Mouse (Mus musculus): ENCODE data around the gene Lrrc8d.
A peak's percentile ranks its signal among the peaks of the same experiment; 100 is the strongest.
"Not testable (repeated sequence)": the region's sequence is repeated elsewhere in the genome, so short reads cannot be mapped to it uniquely, and the experiment has no call there.

The Lrrc8d gene

DNA sequence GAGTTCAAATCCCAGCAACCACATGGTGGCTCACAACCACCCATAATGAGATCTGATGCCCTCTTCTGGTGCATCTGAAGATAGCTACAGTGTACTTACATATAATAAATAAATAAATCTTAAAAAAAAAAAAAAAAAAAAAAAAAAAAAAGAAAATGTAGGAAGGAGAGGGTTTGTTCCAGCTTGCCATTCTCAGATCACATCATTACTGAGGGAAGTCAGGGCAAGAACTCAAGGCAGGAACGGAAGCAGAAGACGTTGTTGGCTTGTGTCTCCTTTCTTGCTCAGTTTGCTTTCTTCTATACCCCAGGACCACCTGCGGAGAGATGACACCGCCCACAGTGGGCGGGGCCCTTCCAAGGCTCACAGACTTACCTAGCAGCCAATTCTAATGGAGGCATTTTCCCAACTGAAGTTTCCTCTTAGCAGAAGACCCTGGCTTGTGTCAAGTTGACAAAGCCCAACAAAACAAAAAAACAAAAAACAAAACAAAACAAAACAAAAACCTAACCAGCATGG is 165.4 kb downstream of the Lrrc8d start:
- DNase-seq: not testable (repeated sequence)

DNA sequence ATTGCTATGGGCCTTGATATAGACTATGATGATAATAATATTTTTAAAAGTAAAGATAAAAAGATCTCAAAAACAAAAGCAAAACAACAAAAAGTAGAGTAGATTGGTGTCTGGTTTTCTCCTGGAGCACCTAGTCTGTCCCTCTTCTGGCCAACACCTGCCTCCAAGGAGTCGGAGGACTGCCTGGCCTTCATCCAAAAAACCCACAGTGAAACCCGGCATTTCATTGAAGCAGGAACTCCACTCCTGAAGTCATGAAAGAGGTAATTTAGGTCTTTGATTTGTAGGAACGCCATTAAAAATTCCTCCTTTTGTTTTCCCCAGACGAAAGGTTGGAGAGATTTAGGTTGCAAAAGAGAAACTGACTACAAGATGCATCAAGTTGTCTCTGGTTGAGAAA is 167.7 kb downstream of the Lrrc8d start:
- DNase-seq: no peak

DNA sequence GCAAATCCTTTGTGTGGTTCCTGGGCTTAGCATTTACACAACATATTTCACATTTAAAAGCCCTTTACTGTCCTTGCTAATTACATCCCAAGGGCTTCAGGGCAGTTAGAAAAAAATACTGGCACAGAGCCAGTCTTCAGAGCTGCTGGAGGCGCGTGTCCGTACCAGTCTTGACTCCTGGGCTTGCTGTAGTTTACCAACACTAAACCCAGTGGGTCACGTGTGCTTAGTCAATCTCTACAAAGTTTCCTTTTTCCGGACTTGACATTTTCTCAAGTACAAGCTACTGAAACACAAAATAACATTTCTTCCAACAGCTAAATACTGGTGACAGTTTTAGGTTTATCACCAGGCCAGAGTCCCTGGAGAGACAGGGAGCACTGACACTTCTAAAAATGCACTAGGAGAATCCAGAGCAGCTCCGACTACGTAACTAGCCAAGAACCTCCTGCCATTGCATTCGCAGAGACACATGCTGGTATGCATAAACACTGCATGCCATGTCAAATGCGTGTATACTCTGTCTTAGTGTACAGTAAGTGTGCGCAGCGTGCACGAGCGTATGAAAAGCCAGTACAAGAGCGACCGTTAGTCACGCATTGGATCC is 168.2 kb downstream of the Lrrc8d start:
- DNase-seq: no peak

DNA sequence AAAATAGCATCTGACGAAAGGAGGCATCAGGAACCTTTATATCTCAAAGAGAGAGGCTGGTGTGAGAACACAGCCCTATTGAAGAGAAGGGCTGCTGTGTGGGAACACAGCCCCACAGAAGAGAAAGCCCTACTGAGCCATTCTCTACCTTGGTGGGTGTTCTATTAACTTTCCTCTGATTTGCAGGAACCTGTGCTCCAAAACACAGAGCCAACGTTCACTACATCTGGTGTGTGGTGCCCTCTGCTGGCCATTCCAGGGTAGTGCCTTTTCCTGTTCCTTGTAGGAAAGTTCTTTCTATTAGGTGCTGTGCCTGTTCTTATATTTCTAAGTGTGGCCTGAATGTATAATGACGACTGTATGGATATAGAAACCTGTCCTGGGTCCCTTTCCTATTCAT is 168.8 kb downstream of the Lrrc8d start:
- peak; percentile 83 for DNase-seq

DNA sequence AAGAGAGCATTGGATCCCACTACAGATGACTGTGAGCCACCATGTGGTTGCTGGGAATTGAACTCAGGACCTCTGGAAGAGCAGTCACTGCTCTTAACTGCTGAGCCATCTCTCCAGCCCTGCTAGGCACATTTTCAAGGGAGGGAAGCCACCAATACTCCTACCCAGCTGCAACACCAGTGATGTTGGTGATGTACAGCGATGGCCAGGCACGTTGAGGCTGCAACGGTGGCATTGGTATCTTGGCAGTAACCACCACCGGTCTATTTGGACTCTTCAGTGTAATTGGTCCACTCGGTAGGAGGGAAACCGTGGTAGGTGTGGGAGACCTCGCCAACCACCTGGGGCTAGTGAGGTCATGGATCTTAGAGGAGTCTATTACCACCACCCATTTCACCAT is 170.0 kb downstream of the Lrrc8d start:
- DNase-seq: no peak

DNA sequence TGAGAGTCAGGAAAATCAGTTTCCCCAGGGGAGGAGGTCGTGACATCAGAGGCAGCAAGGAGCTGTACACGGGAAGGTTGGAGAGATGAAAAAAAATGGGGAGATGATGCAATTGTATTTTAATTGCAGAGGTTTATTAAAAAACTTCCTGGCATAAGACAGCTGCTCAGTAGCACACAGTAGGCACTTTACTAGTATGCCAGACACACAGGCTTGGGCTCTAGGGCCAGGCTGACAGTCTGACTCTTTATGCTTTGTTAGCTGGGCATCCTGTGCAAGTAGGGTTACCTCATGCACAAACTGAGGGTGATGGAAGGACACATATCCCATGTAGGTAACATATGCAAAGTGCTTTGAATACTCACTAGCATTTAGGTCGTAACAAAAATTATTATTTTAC is 171.4 kb downstream of the Lrrc8d start:
- no peak for DNase-seq

DNA sequence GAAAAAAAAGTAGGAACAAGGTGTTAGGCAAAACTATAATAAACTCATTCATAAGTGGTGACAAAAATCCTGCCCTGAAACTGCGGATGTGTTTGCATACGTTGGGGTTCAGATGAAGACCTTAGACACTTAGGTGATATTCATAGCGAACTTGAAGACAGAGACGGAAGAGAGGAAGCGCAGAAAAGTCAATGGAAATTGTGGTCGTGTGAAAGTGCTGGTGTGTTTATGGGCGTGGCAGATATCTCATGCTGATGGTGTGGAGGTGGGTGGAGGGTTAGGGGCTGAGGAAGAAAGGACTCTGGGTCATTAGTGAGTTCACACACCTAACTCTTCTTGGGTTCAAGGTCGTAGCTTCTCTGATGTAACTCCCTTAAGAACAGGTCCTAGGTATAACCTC is 172.4 kb downstream of the Lrrc8d start:
- DNase-seq: no peak

DNA sequence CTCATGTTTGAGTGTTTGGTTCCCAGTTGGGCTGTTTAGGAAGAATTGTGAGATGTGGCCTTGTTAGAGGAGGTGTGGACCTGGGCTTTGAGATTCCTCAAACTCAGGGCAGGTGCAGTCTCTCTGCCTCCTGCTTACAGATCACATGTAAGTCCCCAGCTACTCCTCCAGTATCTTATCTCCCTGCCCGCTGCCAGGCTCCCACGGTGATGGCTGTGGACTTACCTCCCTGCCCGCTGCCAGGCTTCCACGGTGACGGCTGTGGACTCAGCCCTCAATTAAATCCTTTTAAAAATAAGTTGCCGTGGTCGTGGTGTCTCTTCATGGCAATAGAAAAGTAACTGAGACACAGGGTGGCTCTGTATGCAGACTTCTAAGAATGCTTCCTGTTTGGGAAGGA is 173.1 kb downstream of the Lrrc8d start:
- DNase-seq: no peak

DNA sequence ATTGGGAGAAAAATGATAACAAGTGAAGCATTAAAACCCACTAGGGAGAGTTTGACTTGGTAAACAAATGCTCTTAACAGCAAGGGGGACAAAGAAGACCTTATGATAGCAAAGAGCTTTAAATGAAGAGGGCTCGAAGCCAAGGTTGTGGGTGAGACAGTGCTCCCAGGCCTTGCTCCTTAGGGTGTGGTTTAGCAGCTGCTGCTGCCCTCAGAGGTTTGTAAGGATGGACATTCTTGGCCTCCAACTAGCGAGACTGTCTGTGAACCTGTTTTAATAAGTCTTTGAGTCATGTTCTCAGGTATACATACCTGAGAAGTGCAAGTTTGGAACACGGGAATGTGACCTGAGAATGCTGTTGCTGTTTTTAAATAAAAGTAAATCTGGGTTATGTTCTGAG is 174.0 kb downstream of the Lrrc8d start:
- DNase-seq: no peak

DNA sequence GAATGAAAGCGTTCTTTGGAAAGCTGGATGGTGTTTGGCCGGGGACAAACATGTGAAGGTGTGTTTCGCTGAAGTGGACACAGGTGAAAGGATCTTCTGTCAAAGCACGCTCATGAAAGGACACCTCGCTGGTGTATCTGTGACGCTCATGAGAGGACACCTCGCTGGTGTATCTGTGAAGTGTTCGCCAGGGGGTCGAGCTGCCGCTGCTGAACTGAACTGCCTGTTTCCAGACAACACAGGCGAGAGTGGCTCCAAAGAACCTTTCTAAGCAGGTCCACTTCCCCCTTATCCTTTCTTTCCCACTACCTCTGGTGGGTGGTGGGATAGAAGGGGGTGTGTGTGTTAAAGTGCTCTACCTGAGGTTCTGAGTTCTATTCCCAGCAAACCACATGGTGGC is 174.7 kb downstream of the Lrrc8d start:
- DNase-seq: no peak

DNA sequence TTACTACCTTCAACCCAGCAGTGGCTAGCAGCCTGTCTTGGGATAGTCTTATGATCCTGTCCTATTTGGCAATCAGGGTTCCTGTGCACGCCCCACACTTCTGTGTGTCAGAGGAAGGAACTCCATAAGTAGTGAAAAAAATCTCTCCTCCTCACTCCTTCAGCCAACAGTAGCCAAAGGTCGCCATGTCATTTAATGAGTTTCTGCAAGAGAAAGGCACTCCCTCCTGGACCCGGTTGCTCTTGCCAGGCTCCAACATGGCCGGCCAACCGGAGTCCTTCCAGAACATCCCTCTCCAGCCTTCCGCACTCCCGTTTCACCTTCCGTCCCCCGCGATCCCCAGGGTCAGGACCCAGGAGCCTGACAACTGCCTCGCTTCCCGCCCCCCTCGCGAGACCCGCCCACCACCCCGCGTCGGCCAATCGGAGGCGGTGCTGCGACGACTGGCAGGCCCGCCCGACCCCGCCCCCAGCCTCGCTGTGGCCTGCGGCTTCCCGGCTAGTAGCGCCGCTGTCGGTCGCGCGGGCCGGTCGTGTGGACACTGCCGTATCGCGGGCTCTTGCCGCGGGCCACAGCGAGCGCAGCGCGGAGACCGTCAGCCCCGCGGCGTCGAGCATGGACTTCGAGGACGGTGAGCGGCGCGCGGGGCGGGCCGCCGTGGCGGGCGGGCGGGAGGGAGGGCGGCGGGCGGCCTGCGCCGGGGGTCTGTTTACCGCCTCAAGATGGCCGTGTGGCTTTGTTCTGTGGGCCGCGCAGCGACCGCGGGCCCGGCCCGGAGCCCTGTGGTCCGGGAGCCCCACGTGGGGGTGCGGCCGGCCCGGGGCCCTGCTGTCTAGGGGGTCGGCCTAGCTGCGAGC is 176.5 kb downstream of the Lrrc8d start, which contains the start of gene Zfp326:
TSS of gene Zfp326 (plus strand) at position 498 of the 857 bp plus-strand sequence.
- peak; percentile 89 for DNase-seq

DNA sequence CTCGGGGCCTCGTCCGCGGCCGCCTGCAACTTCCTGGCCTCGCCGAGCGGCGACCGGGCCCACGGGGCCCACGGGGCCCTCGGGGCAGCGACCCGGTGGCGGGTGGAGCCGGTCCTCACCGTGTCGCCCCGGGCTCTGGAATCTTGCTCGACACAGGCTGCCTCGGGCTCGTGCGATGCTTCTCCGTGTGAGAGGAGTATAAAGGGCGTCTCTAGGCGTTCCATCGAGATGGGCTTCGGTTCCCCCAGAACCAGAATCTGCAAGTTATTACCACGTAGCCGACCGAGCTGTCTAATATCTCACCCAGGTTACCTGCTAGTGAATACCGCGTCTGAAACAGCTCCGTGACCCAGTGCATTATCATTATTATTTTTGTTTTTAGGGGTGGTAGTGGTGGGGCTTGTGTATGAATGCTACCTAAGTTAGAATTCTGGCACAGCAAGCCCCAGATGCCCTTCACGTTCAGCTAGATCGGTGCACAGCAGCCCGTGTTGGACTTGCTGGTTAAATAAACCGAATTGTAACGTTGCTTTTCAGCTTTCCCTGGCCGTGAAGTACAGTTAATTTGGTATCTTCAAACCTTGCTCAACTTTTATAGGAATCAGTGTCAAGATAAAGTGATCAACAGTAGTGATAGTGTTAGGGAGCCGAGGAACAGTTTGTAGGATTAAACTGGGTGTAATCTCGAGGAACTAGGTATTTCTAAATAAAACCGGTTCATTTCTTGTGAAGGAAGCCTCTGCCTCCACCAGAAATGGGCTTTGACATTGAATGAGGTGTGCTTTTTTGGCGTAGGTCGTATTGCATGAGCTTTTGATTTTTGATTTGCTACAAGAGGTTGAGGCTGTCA is 177.4 kb downstream of the Lrrc8d start:
- no peak for DNase-seq

All from thymus, postnatal 25 days (tissue).